42 mouse cellular contexts compared by ENCODE assay signal in genomic region chr11:69974907-69975306, GRCm38 (mm10). TPM values are rescaled to one million over a fixed set of nuclear protein-coding genes. Genes with fewer than 3 reads are reported as not detected.
"Had no signal": no experiment of that assay in that cellular context is flagged by ENCODE, and none has a peak within 500 bp of the region (broad histone marks: within the 10 kb centered on the region; RNA-seq: fewer than 3 reads in every experiment).

No protein-coding gene starts in this region.

- H3K27ac ChIP-seq: heart, embryonic 10.5 days; heart, embryonic 13.5 days; heart, embryonic 15.5 days; hindbrain, embryonic 10.5 days; hindbrain, embryonic 12.5 days; hindbrain, embryonic 13.5 days; hindbrain, embryonic 14.5 days; hindbrain, embryonic 15.5 days; hindbrain, postnatal 0 days; intestine, embryonic 15.5 days; kidney, embryonic 15.5 days; kidney, postnatal 0 days; layer of hippocampus, adult 2 months had no signal

- H3K27me3 ChIP-seq: heart, embryonic 12.5 days; heart, embryonic 13.5 days; heart, embryonic 15.5 days; hindbrain, embryonic 12.5 days; hindbrain, embryonic 13.5 days; hindbrain, embryonic 15.5 days; intestine, embryonic 15.5 days; kidney, embryonic 15.5 days had no signal

- H3K4me1 ChIP-seq: intestine, embryonic 15.5 days had no signal

- H3K9ac ChIP-seq: heart, embryonic 12.5 days; heart, embryonic 13.5 days; heart, embryonic 15.5 days; hindbrain, embryonic 12.5 days; hindbrain, embryonic 13.5 days; hindbrain, embryonic 14.5 days; hindbrain, embryonic 15.5 days; intestine, embryonic 15.5 days; kidney, embryonic 15.5 days had no signal

- ATAC-seq: hindbrain, embryonic 16.5 days; hindbrain, postnatal 0 days; inflammation-experienced regulatory T-cells, adult 6 months; intestine, embryonic 15.5 days; intestine, embryonic 16.5 days; intestine, postnatal 0 days had no signal

- H3K4me3 ChIP-seq: heart, embryonic 10.5 days; heart, embryonic 12.5 days; heart, embryonic 13.5 days; heart, embryonic 15.5 days; hindbrain, embryonic 10.5 days; hindbrain, embryonic 12.5 days; hindbrain, embryonic 13.5 days; hindbrain, embryonic 15.5 days; intestine, embryonic 15.5 days; kidney, embryonic 15.5 days; layer of hippocampus, adult 2 months had no signal

- DNase-seq: heart, postnatal 10 days; heart, postnatal 14 days; heart, postnatal 36 days; heart, postnatal 4 days; kidney, adult 11 months; kidney, adult 18-20 months; kidney, adult 2 months; kidney, adult 8-10 months; kidney, adult 9 months; kidney, postnatal 10 days; kidney, postnatal 14 days; kidney, postnatal 25 days; kidney, postnatal 36 days; kidney, postnatal 4 days; layer of hippocampus, adult 9-11 months; layer of hippocampus, postnatal 36 days had no signal

- H3K4me2 ChIP-seq: heart, embryonic 11.5 days; heart, embryonic 12.5 days; heart, embryonic 13.5 days; heart, embryonic 15.5 days; hindbrain, embryonic 12.5 days; hindbrain, embryonic 13.5 days; hindbrain, embryonic 14.5 days; hindbrain, embryonic 15.5 days; intestine, embryonic 15.5 days; kidney, embryonic 15.5 days had no signal

- H3K9me3 ChIP-seq: heart, embryonic 10.5 days; heart, embryonic 12.5 days; heart, embryonic 13.5 days; heart, embryonic 15.5 days; hindbrain, embryonic 10.5 days; hindbrain, embryonic 12.5 days; hindbrain, embryonic 13.5 days; hindbrain, embryonic 15.5 days; intestine, embryonic 15.5 days; kidney, embryonic 15.5 days had no signal

RNA-seq across cellular contexts. Expression of gene Cldn7, which starts 10.3 kb away (rescaled TPM):
- total RNA-seq: heart, postnatal 10 days; heart, postnatal 25 days; heart, postnatal 36 days; hindbrain, postnatal 0 days; layer of hippocampus, adult 18-20 months; layer of hippocampus, adult 2 months; layer of hippocampus, adult 8-10 months; layer of hippocampus, postnatal 10 days; layer of hippocampus, postnatal 14 days; layer of hippocampus, postnatal 25 days; layer of hippocampus, postnatal 36 days; left cerebral cortex, adult 18-20 months had no signal
